Mouse (Mus musculus) intestine, embryonic 16.5 days (tissue): ENCODE measurements at regions not wholly inside any gene's neighbourhood (a gene's known extent, or its start where the extent isn't known, plus 50 kb on each side); places are given as distances from the start of the nearest gene placed in this dataset.

Source experiments
- ATAC-seq: fragments of 200-750 bp; cut with Nextera tagmentation; 2 replicates; pipeline ENCODE4 v1.8.0; 2017; ENCODE audit warnings: moderate TSS enrichment, moderate library complexity
- H3K27ac ChIP-seq: fragments of 300-500 bp; sonication (generic); 2 replicates; pipeline ENCODE4 v1.5.1; 2014; ENCODE audit warnings: mild to moderate bottlenecking, low read length
- H3K27me3 ChIP-seq: fragments of 300-500 bp; sonication (generic); replicated peaks from 2 replicates; pipeline ENCODE4 v1.6.1; 2014; ENCODE audit warnings: low read length, control low read depth, mixed read lengths; ENCODE audit not compliant: control insufficient read depth, insufficient read depth
- H3K36me3 ChIP-seq: fragments of 300-500 bp; sonication (generic); 2 replicates; pipeline ENCODE4 v1.6.1; 2014; ENCODE audit warnings: low read length, control low read depth; ENCODE audit not compliant: control insufficient read depth, insufficient read depth
- H3K4me1 ChIP-seq: fragments of 300-500 bp; sonication (generic); 2 replicates; pipeline ENCODE4 v1.6.1; 2014; ENCODE audit warnings: low read length, control low read depth, mixed read lengths; ENCODE audit not compliant: control insufficient read depth, insufficient read depth
- H3K4me2 ChIP-seq: fragments of 300-500 bp; sonication (generic); 2 replicates; pipeline ENCODE4 v1.6.1; 2014; ENCODE audit warnings: low read depth, low read length, control low read depth
- H3K4me3 ChIP-seq: fragments of 300-500 bp; sonication (generic); 2 replicates; pipeline ENCODE4 v1.5.1; 2014; ENCODE audit warnings: mild to moderate bottlenecking, low read length
- H3K9ac ChIP-seq: fragments of 300-500 bp; sonication (generic); 2 replicates; pipeline ENCODE4 v1.6.1; 2014; ENCODE audit warnings: low read depth, low read length
- H3K9me3 ChIP-seq: fragments of 300-500 bp; sonication (generic); 2 replicates; pipeline ENCODE4 v1.6.1; 2016; ENCODE audit warnings: low read length, control low read depth; ENCODE audit not compliant: control insufficient read depth
- WGBS: fragments of 180-500 bp; shearing (Covaris S2); extraction: QIAGEN DNeasy Blood & Tissue Kit; methylation state at CpG from one replicate; pipeline ENCODE4 v1.1.7; 2014; 5-methylcytosine and 5-hydroxymethylcytosine counted together

DNA sequence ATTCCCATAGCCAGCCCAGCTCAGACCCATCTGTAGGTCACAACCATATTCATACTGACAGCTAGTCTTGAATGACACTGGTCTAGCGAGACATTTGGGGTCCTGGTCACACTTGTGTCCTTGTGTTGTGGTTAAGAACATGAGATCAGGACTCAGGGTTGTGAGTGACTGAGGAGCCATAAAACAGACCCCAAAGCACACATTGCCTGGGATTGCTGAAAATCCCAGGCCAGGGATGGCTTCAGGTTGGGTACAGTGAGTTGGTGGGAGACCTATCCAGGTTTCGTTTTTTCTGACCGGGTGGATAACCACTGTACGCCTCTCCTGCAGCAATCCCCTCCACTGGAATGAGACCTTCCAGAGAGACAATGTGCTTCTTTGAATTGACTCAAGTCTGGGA lies 322.8 kb upstream of the Irx1 start:
- ATAC-seq, result no peak
- H3K4me2 ChIP-seq, result no peak overlapping the region
- H3K27me3 ChIP-seq, result peaks cover 4% of the 10 kb centered on the region; the same call in 1 of the 2 replicates
- no peak overlapping the region for H3K9ac ChIP-seq
- H3K27ac ChIP-seq, result no peak overlapping the region
- no peak overlapping the region for H3K4me3 ChIP-seq
- no peaks in the 10 kb centered on the region for H3K36me3 ChIP-seq
- H3K9me3 ChIP-seq, result no peaks in the 10 kb centered on the region
- WGBS, result 95% methylated on average over 4 of the region's 4 CpGs
- H3K4me1 ChIP-seq, result no peaks in the 10 kb centered on the region

GRCm38 (mm10) chr13:72288381-72289092 lies 325.0 kb upstream of the Irx1 start:
- Histone ChIP-seq H3K27ac (no peak overlapping the region), H3K36me3 (no peaks in the 10 kb centered on the region), H3K4me2 (no peak overlapping the region), H3K27me3 (peaks cover 4% of the 10 kb centered on the region; the same call in 1 of the 2 replicates), H3K9ac (no peak overlapping the region), H3K9me3 (no peaks in the 10 kb centered on the region), H3K4me1 (no peaks in the 10 kb centered on the region), H3K4me3 (no peak overlapping the region)
- WGBS, result 44% methylated on average over 13 of the region's 13 CpGs
- ATAC-seq, result no peak

- H3K27ac ChIP-seq, result no peak overlapping the region
- peaks cover 4% of the 10 kb centered on the region; the same call in 1 of the 2 replicates for H3K27me3 ChIP-seq
- H3K4me2 ChIP-seq, result no peak overlapping the region
- no peak for ATAC-seq
- no peaks in the 10 kb centered on the region for H3K36me3 ChIP-seq
- H3K9me3 ChIP-seq, result no peaks in the 10 kb centered on the region
- no peak overlapping the region for H3K4me3 ChIP-seq
- no peaks in the 10 kb centered on the region for H3K4me1 ChIP-seq
- WGBS, result 21% methylated on average over 10 of the region's 10 CpGs
- H3K9ac ChIP-seq, result no peak overlapping the region
Observed at GRCm38 (mm10) chr13:72289093-72289501, 325.6 kb upstream of the Irx1 start.

DNA sequence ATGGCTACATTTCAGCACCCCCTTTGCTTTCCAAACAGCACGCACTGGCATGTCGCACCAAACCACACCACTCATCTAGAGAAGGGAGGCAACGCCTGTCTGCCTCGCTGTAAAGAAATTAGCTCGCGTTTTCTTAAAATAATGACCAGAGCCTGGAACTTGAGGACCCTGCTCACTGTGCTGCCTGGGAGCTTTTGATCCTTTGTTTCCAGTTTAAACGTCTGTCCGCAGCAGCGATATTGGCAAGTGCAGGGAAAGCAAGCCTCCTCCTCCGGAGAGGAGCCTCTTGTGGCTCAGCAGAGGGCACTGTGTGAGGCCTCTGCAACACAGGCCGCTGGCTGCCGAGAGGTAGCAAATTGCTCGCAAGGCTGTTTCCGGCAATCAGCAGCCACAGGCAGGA lies 328.8 kb upstream of the Irx1 start:
- Histone ChIP-seq H3K27me3 (peaks cover 4% of the 10 kb centered on the region; the same call in 1 of the 2 replicates), H3K4me3 (no peak overlapping the region), H3K9ac (no peak overlapping the region), H3K4me1 (no peaks in the 10 kb centered on the region), H3K4me2 (no peak overlapping the region), H3K27ac (no peak overlapping the region), H3K36me3 (no peaks in the 10 kb centered on the region), H3K9me3 (no peaks in the 10 kb centered on the region)
- no peak for ATAC-seq
- 7% methylated on average over 14 of the region's 14 CpGs for WGBS

DNA sequence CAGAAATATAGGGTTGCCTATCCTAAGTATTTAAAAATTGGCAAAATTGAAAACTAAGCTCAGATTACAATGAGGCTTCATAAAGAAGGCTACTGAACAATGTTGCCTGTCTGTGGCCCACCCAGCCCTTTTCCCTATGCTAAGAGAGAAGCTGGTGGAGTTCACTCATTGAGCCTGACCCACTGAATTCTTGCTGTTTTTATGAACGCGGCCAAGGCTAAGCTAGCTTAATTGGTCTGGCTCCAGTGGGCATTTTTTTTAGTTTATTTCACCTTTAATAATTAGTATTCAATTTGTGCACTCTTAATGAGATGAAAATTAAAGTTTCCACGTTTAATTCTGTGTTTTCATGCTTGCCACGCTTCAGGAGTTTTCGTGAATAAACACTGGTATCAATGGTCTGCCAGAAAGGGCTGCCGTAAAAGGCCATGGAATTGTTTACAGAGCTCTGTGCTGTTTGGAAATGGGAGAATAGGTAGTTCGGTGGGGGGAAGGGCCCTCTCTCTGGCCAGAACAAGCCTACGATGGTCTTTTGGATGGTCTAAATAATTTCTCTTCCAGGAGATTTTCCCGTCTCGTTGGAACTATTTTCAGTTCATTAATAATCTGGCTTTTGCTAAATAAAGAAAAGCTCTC lies 329.7 kb upstream of the Irx1 start:
- H3K27me3 ChIP-seq, result peaks cover 4% of the 10 kb centered on the region; the same call in 1 of the 2 replicates
- no peak for ATAC-seq

GRCm38 (mm10) chr13:72298264-72298870 lies 330.3 kb upstream of the Irx2 start:
- no peaks in the 10 kb centered on the region for H3K4me1 ChIP-seq
- H3K4me2 ChIP-seq, result no peak overlapping the region
- no peak overlapping the region for H3K27ac ChIP-seq
- H3K4me3 ChIP-seq, result no peak overlapping the region
- no peak for ATAC-seq
- no peaks in the 10 kb centered on the region for H3K9me3 ChIP-seq
- WGBS, result 51% methylated on average over 13 of the region's 13 CpGs
- H3K9ac ChIP-seq, result no peak overlapping the region
- H3K36me3 ChIP-seq, result no peaks in the 10 kb centered on the region
- 0 out of 2 replicates have a peak, but pooled peaks cover 6% of the 10 kb centered on the region for H3K27me3 ChIP-seq

More for the DNA sequence above, 329.7 kb upstream of the Irx1 start:
- WGBS, result 23% methylated on average over 10 of the region's 10 CpGs
- no peak overlapping the region for H3K4me2 ChIP-seq
- no peaks in the 10 kb centered on the region for H3K4me1 ChIP-seq
- H3K27ac ChIP-seq, result no peak overlapping the region
- H3K9ac ChIP-seq, result no peak overlapping the region
- H3K4me3 ChIP-seq, result no peak overlapping the region
- H3K36me3 ChIP-seq, result no peaks in the 10 kb centered on the region
- H3K9me3 ChIP-seq, result no peaks in the 10 kb centered on the region

- no peak overlapping the region for H3K27ac ChIP-seq
- H3K36me3 ChIP-seq, result no peaks in the 10 kb centered on the region
- no peak overlapping the region for H3K4me2 ChIP-seq
- ATAC-seq, result no peak
- H3K4me1 ChIP-seq, result no peaks in the 10 kb centered on the region
- no peak overlapping the region for H3K9ac ChIP-seq
- H3K9me3 ChIP-seq, result no peaks in the 10 kb centered on the region
- 39% methylated on average over 3 of the region's 3 CpGs for WGBS
- peaks cover 11% of the 10 kb centered on the region; the same call in 1 of the 2 replicates for H3K27me3 ChIP-seq
- no peak overlapping the region for H3K4me3 ChIP-seq
Observed at GRCm38 (mm10) chr13:72299660-72300059, 329.0 kb upstream of the Irx2 start.

- H3K9ac ChIP-seq, result no peak overlapping the region
- H3K36me3 ChIP-seq, result no peaks in the 10 kb centered on the region
- H3K27me3 ChIP-seq, result peaks cover 11% of the 10 kb centered on the region; the same call in 1 of the 2 replicates
- H3K4me1 ChIP-seq, result no peaks in the 10 kb centered on the region
- no peaks in the 10 kb centered on the region for H3K9me3 ChIP-seq
- no peak overlapping the region for H3K4me3 ChIP-seq
- WGBS, result 43% methylated on average over 7 of the region's 7 CpGs
- ATAC-seq, result no peak
- no peak overlapping the region for H3K27ac ChIP-seq
- H3K4me2 ChIP-seq, result no peak overlapping the region
Observed at GRCm38 (mm10) chr13:72301114-72301513, 327.5 kb upstream of the Irx2 start.

GRCm38 (mm10) chr13:72301841-72302240 lies 326.8 kb upstream of the Irx2 start:
- Histone ChIP-seq H3K4me1 (no peaks in the 10 kb centered on the region), H3K4me2 (no peak overlapping the region), H3K27ac (no peak overlapping the region), H3K9me3 (no peaks in the 10 kb centered on the region), H3K36me3 (no peaks in the 10 kb centered on the region), H3K27me3 (peaks cover 11% of the 10 kb centered on the region; the same call in 1 of the 2 replicates), H3K4me3 (no peak overlapping the region), H3K9ac (no peak overlapping the region)
- no peak for ATAC-seq
- WGBS, result 57% methylated on average over 15 of the region's 15 CpGs
